Mouse (Mus musculus) midbrain, embryonic 11.5 days (tissue): ENCODE measurements around the gene Meis3. TPM values are rescaled to one million over a fixed set of nuclear protein-coding genes. Genes with fewer than 3 reads are reported as not detected.

Experiments used
- ATAC-seq: fragments of 200-750 bp; cut with Nextera tagmentation; 2 replicates; pipeline ENCODE4 v1.8.0; 2017; ENCODE audit warnings: moderate TSS enrichment, moderate library complexity; ENCODE audit not compliant: low FRiP score
- DNase-seq: peaks from one replicate; pipeline ENCODE4 v3.0.0; 2015; ENCODE audit warnings: low spot score; ENCODE audit errors: missing footprints
- H3K27ac ChIP-seq: fragments of 300-500 bp; sonication (generic); 2 replicates; pipeline ENCODE4 v1.5.1; 2014; ENCODE audit warnings: low read depth, low read length
- H3K27me3 ChIP-seq: fragments of 300-500 bp; sonication (generic); 2 replicates; pipeline ENCODE4 v1.6.1; 2014; ENCODE audit warnings: mild to moderate bottlenecking, low read length, moderate library complexity, mixed read lengths; ENCODE audit not compliant: control insufficient read depth, insufficient read depth
- H3K36me3 ChIP-seq: fragments of 300-500 bp; sonication (generic); 2 replicates; pipeline ENCODE4 v1.6.1; 2014; ENCODE audit warnings: mild to moderate bottlenecking, low read length, moderate library complexity, mixed read lengths; ENCODE audit not compliant: control insufficient read depth, insufficient read depth
- H3K4me1 ChIP-seq: fragments of 300-500 bp; sonication (generic); 2 replicates; pipeline ENCODE4 v1.6.1; 2014; ENCODE audit warnings: low read length; ENCODE audit not compliant: control insufficient read depth, insufficient read depth
- H3K4me2 ChIP-seq: fragments of 300-500 bp; sonication (generic); 2 replicates; pipeline ENCODE4 v1.6.1; 2014; ENCODE audit warnings: mild to moderate bottlenecking, moderate library complexity
- H3K4me3 ChIP-seq: fragments of 300-500 bp; sonication (generic); 2 replicates; pipeline ENCODE4 v1.5.1; 2014; ENCODE audit warnings: low read depth, low read length
- H3K9ac ChIP-seq: fragments of 300-500 bp; sonication (generic); 2 replicates; pipeline ENCODE4 v1.6.1; 2014; ENCODE audit warnings: low read length
- H3K9me3 ChIP-seq: fragments of 300-500 bp; sonication (generic); 2 replicates; pipeline ENCODE4 v1.6.1; 2016; ENCODE audit warnings: low read length; ENCODE audit not compliant: control insufficient read depth
- WGBS: fragments of 180-500 bp; shearing (Covaris S2); extraction: QIAGEN DNeasy Blood & Tissue Kit; methylation state at CpG from one replicate; pipeline ENCODE4 v1.1.7; 2014; 5-methylcytosine and 5-hydroxymethylcytosine counted together
- polyA plus RNA-seq: library from polyadenylated mRNA; unstranded; fragments of >200 nt; fragmentation: Nextera tagmentation; extraction: Ambion mirVana; gene quantifications from 2 replicates; pipeline ENCODE4 v1.2.1, GENCODE M21; 2014

Gene Meis3
- polyA plus RNA-seq, 1 experiment from 2014 or later, result 80.7 TPM

DNA sequence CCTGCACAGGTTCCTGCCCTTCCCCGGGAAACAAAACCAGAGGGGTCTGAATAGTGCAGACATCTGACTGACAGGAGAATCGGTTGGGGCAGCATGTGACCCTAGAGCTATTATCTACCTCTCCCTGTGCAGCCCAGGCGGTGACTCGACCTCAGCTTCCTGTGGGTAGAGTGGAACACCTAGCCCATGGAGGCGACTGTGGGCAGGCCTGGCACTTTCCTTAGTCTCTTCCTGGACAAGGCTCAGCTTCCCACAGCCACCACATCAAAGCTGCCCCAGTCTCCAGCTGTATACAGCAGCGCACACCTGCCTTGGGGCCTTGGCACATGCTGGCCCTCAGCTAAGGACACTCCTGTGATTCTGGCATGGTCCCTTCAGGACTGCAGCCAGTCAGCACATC lies 26.2 kb downstream of the Meis3 start:
- peaks cover 17% of the 10 kb centered on the region for H3K36me3 ChIP-seq
- ATAC-seq (no peak), DNase-seq (no peak)
- WGBS, result 86% methylated on average over 6 of the region's 6 CpGs
- H3K4me2 ChIP-seq, result no peak overlapping the region
- no peaks in the 10 kb centered on the region for H3K4me1 ChIP-seq
- H3K9me3 ChIP-seq, result no peaks in the 10 kb centered on the region
- no peak overlapping the region for H3K4me3 ChIP-seq
- no peak overlapping the region for H3K9ac ChIP-seq
- no peaks in the 10 kb centered on the region for H3K27me3 ChIP-seq
- no peak overlapping the region for H3K27ac ChIP-seq

DNA sequence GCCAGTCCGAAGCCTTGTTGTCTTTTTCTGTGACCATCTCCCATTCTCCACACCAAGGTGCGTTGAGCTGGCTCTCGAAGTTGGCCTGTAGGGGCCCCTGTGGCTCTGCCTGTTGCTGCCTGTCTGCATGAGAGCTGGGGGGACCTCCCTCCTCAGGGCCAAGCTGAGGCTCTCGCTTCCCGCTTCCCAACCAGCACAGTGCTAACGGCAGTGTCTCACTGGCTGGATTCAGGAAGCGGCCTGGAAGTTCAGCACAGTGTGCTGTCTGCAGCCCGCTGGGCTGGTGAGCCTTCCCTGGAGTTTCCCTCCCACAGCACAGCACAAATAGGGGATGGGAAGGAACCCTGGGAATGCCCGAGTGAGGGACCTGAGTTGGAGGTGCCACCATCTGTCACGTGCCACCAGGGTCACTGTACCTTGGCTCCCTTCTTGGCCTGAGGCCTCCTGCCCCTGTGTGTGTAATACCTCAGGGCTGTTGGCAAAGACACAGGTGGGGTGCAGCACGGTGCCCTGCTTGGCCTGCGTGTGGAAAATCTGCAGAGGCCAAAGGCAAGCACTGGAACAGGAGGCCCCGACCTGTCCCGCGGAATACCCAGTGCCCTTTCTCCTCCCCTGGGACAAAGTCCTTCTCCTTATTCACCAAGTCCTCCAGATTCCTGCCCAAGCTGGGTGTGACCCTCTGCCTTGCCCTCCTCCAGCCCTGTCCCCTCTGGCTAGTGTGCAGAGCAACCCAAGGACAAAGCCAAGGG lies 28.0 kb downstream of the Meis3 start:
- H3K4me2 ChIP-seq, result no peak overlapping the region
- ATAC-seq (no peak), DNase-seq (no peak)
- H3K4me3 ChIP-seq, result no peak overlapping the region
- H3K9ac ChIP-seq, result no peak overlapping the region
- H3K4me1 ChIP-seq, result no peaks in the 10 kb centered on the region
- H3K27ac ChIP-seq, result no peak overlapping the region
- H3K27me3 ChIP-seq, result no peaks in the 10 kb centered on the region
- WGBS, result 83% methylated on average over 15 of the region's 15 CpGs
- H3K9me3 ChIP-seq, result no peaks in the 10 kb centered on the region
- H3K36me3 ChIP-seq, result peaks cover 17% of the 10 kb centered on the region

DNA sequence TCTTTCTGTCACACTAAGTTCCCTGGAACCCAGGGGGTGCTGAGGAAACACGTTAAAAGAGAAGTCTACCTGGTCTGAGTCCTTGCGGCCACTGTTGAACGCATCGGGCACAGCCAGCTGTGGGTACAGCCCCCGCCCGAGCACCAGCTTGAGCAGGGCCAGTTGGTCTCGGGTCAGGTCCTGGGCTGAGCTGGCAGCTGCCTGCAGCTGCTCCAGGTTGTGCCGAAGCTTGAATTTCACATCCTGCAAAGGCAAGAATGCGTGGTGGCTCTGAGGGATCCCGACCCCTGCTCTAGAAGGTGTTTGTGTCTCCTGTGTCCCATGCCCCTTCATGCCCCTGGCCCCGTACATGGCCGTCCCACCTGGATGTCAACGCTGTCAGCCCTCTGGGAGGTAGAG lies 28.6 kb downstream of the Meis3 start:
- no peak overlapping the region for H3K4me2 ChIP-seq
- DNase-seq, result no peak
- peaks cover 14% of the 10 kb centered on the region for H3K36me3 ChIP-seq
- ATAC-seq, result no peak
- H3K9ac ChIP-seq, result no peak overlapping the region
- H3K27ac ChIP-seq, result no peak overlapping the region
- no peaks in the 10 kb centered on the region for H3K4me1 ChIP-seq
- no peak overlapping the region for H3K4me3 ChIP-seq
- H3K27me3 ChIP-seq, result no peaks in the 10 kb centered on the region
- 96% methylated on average over 13 of the region's 13 CpGs for WGBS
- no peaks in the 10 kb centered on the region for H3K9me3 ChIP-seq

DNA sequence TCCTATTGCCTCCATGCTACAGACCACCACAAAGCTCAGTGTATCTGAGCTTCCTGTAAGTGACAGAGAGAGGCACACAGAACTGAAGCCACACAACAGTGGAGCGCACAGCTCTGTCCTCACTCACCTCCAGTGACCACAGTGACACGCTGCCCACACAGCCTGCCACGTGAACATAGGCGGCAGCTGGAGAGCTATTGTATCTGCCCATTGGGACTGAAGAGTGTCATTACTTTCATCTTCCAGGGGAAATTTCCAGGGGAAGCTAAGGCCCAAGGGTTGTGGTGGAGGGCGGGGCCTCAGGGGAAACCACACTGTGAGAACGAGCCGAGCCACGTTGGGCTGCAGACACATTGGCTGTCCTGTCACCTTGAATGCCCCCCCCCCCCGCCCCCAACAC lies 29.9 kb downstream of the Meis3 start:
- Histone ChIP-seq H3K27ac (no peak overlapping the region), H3K4me2 (no peak overlapping the region), H3K9me3 (no peaks in the 10 kb centered on the region), H3K27me3 (no peaks in the 10 kb centered on the region), H3K4me3 (no peak overlapping the region), H3K36me3 (peaks cover 14% of the 10 kb centered on the region), H3K4me1 (no peaks in the 10 kb centered on the region), H3K9ac (no peak overlapping the region)
- 87% methylated on average over 9 of the region's 9 CpGs for WGBS
- DNase-seq (no peak), ATAC-seq (no peak)

DNA sequence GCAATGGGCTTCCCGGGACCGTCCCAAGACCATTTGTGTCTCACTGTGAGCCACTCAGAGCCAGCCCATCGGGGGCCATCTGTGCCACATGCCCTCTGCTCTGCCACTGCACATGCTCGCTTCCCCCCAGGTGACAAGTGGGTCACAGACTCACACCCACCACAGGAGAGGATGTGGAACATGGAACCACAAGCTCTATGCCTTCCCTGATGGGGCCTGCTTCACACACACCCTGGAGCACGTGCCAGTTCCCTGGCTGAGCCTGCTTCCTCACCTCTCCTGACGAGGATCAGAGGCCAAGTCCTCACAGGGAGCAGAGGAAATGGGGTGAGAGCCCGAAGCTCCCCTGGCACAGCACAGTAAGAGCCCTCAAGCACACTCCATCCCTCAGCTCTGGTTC lies 32.2 kb downstream of the Meis3 start:
- ATAC-seq (no peak), DNase-seq (no peak)
- H3K4me1 ChIP-seq, result no peaks in the 10 kb centered on the region
- H3K36me3 ChIP-seq, result peaks cover 17% of the 10 kb centered on the region
- no peaks in the 10 kb centered on the region for H3K27me3 ChIP-seq
- H3K4me2 ChIP-seq, result no peak overlapping the region
- no peak overlapping the region for H3K4me3 ChIP-seq
- H3K27ac ChIP-seq, result no peak overlapping the region
- H3K9me3 ChIP-seq, result no peaks in the 10 kb centered on the region
- no peak overlapping the region for H3K9ac ChIP-seq
- 84% methylated on average over 7 of the region's 7 CpGs for WGBS

DNA sequence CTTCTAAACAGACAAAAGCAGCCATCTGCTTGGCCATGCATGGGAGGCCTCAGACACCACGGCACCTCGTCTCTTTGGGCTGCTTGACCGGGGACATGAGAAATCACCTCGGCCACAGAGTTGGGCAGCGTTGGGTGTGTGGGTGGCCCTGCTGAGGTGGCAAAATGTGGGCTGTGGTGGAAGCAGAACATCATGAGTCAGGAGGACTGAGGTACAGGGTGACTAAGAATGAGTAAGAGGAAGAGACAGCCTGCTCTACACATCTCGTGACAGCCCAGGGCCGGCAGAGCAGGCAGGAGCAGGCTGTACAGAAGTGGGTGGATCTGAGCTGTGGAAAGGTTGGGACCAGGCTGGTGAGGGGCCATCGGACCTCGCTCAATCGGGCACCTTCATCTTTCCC lies 32.6 kb downstream of the Meis3 start:
- Histone ChIP-seq H3K9me3 (no peaks in the 10 kb centered on the region), H3K36me3 (peaks cover 17% of the 10 kb centered on the region), H3K27me3 (no peaks in the 10 kb centered on the region), H3K4me3 (no peak overlapping the region), H3K4me1 (no peaks in the 10 kb centered on the region), H3K27ac (no peak overlapping the region), H3K9ac (no peak overlapping the region), H3K4me2 (no peak overlapping the region)
- 93% methylated on average over 10 of the region's 10 CpGs for WGBS
- DNase-seq (no peak), ATAC-seq (no peak)

DNA sequence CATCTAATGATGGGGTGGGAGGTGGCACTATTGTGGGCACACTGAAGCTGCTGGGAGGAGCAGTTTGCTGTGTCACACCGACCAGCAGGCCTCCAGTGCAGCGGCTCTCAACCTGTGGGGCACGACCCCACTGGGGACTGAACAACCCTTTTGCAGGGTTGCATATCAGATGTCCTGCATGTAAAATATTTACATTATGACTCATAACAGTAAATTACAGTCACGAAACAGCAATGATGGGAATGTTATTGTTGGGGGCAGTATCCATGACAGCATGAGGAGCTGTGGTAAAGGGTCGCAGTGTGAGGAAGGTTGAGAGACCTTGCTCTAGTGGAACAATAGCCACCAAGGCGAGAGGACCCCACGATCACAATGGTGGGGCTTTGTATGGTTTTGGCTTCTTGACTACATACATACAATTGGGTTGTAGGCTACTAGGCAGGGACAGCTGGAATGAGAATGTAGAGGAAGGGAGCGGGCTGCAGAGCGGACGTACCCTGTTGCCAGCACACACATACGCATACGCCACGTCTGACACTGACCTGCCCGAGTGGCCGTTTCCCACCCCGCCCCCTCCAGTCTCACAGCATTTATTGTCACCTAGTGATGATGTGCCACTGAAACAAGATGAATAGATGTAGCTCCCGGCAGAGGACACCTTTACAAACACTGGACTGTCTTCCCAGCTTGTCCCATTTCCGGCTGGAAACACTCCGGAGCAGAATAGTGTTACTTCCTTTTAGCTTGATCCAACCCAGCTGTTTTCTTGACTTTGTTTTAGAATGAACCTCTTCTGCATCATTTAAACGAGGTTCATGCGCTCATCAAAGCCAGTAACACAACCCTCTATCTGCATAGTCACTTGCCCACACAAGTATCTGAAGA lies 34.1 kb downstream of the Meis3 start:
- ATAC-seq, result no peak
- 91% methylated on average over 21 of the region's 21 CpGs for WGBS

DNA sequence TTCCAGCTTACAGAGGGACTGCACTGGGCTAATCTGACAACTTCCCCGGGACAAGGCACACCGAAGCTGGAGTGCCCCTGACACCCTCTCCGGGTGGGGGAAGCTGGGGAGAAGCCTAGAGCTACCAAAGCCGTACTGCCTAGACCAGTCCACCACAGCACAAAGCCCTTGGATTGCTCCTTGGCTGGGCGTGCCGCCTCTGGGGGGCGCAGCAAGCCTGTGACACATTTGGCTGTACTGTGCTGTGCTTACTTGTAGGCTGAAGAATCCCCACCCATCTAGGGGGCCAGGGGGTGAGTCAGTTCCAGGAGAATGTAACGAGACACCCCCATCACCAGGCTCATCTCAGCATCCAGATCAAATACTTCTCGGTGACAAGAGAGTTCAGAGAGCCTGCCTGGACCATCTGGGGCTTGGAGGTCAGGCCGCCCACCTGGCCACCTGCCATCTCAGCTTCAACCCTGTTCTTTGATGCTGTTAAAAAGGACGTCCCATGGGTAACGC lies 36.0 kb downstream of the Meis3 start:
- WGBS, result 84% methylated on average over 12 of the region's 12 CpGs
- no peaks in the 10 kb centered on the region for H3K4me1 ChIP-seq
- H3K27me3 ChIP-seq, result no peaks in the 10 kb centered on the region
- H3K4me3 ChIP-seq, result no peak overlapping the region
- H3K27ac ChIP-seq, result no peak overlapping the region
- no peaks in the 10 kb centered on the region for H3K9me3 ChIP-seq
- DNase-seq (no peak), ATAC-seq (no peak)
- H3K36me3 ChIP-seq, result peaks cover 14% of the 10 kb centered on the region
- no peak overlapping the region for H3K9ac ChIP-seq
- no peak overlapping the region for H3K4me2 ChIP-seq

More for the DNA sequence above, 34.1 kb downstream of the Meis3 start:
- Histone ChIP-seq H3K9ac (no peak overlapping the region), H3K4me3 (no peak overlapping the region), H3K36me3 (peaks cover 11% of the 10 kb centered on the region), H3K4me1 (no peaks in the 10 kb centered on the region), H3K27ac (no peak overlapping the region), H3K27me3 (no peaks in the 10 kb centered on the region), H3K4me2 (no peak overlapping the region), H3K9me3 (no peaks in the 10 kb centered on the region)
- DNase-seq, result no peak

DNA sequence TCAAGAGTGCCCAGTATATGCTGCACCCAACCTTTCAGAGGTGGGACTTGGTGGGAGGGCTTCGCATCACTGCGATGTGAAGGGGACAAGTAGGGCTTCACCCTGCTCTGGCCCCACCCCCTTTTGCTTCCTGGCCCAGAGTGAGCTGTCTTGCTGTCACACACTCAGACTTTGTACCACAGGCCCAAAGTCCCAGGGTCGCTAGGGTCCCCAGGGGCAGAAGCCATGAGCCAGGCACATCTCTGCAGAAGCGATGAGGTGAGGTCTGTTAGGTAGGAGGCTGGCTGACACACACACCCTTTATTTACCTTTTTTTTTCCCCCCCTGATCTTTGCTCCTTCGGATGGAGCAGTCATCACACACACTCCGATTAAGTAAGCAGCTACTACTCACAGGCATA lies 38.3 kb downstream of the Meis3 start:
- Histone ChIP-seq H3K36me3 (peaks cover 17% of the 10 kb centered on the region), H3K27me3 (no peaks in the 10 kb centered on the region), H3K9ac (no peak overlapping the region), H3K9me3 (no peaks in the 10 kb centered on the region), H3K4me1 (no peaks in the 10 kb centered on the region), H3K27ac (no peak overlapping the region), H3K4me2 (no peak overlapping the region), H3K4me3 (no peak overlapping the region)
- WGBS, result 95% methylated on average over 6 of the region's 6 CpGs
- ATAC-seq, result no peak
- no peak for DNase-seq
